Mouse (Mus musculus) intestine, postnatal 0 days (tissue): ENCODE data around the gene U2af1l4. TPM values are rescaled to one million over a fixed set of nuclear protein-coding genes. Genes with fewer than 3 reads are reported as not detected.

Source experiments
- ATAC-seq: fragments of 200-750 bp; cut with Nextera tagmentation; 2 replicates; pipeline ENCODE4 v1.8.0; 2017; ENCODE audit warnings: mild to moderate bottlenecking, moderate TSS enrichment, moderate library complexity
- H3K27ac ChIP-seq: fragments of 300-500 bp; sonication (generic); 2 replicates; pipeline ENCODE4 v1.5.1; 2014; ENCODE audit warnings: mild to moderate bottlenecking, low read depth, low read length, moderate library complexity
- H3K27me3 ChIP-seq: fragments of 300-500 bp; sonication (generic); replicated peaks from 2 replicates; pipeline ENCODE4 v1.6.1; 2014; ENCODE audit warnings: low read length, mixed read lengths; ENCODE audit not compliant: control insufficient read depth, insufficient read depth
- H3K36me3 ChIP-seq: fragments of 300-500 bp; sonication (generic); 2 replicates; pipeline ENCODE4 v1.6.1; 2014; ENCODE audit warnings: mild to moderate bottlenecking, moderate library complexity; ENCODE audit not compliant: control insufficient read depth, insufficient read depth
- H3K4me1 ChIP-seq: fragments of 300-500 bp; sonication (generic); replicated peaks from 2 replicates; pipeline ENCODE4 v1.6.1; 2014; ENCODE audit warnings: antibody characterized with exemption, low read length, mixed read lengths; ENCODE audit not compliant: control insufficient read depth, insufficient read depth
- H3K4me2 ChIP-seq: fragments of 300-500 bp; sonication (generic); replicated peaks from 2 replicates; pipeline ENCODE4 v1.6.1; 2014; ENCODE audit warnings: low read depth, mild to moderate bottlenecking, moderate library complexity
- H3K4me3 ChIP-seq: fragments of 300-500 bp; sonication (generic); 2 replicates; pipeline ENCODE4 v1.5.1; 2014; ENCODE audit warnings: low read depth, low read length
- H3K9ac ChIP-seq: fragments of 300-500 bp; sonication (generic); 2 replicates; pipeline ENCODE4 v1.6.1; 2014; ENCODE audit warnings: mild to moderate bottlenecking, low read depth, low read length
- H3K9me3 ChIP-seq: fragments of 300-500 bp; sonication (generic); 2 replicates; pipeline ENCODE4 v1.6.1; 2016; ENCODE audit warnings: mixed run types; ENCODE audit not compliant: control insufficient read depth
- CTCF ChIP-seq: sonication (generic); IDR thresholded peaks from 2 replicates; pipeline ENCODE4 v1.5.1; 2016; ENCODE audit warnings: low read depth, mild to moderate bottlenecking, control low read depth, antibody characterized with exemption, moderate library complexity
- WGBS: fragments of 180-500 bp; shearing (Covaris S2); extraction: QIAGEN DNeasy Blood & Tissue Kit; methylation state at CpG from one replicate; pipeline ENCODE4 v1.1.7; 2014; 5-methylcytosine and 5-hydroxymethylcytosine counted together
- polyA plus RNA-seq: library from polyadenylated mRNA; unstranded; fragments of >200 nt; fragmentation: Nextera tagmentation; extraction: Ambion mirVana; gene quantifications from 2 replicates; pipeline ENCODE4 v1.2.1, GENCODE M21; 2015

U2af1l4 gene
- polyA plus RNA-seq, 1 experiment from 2014 or later: 68.6 TPM

DNA sequence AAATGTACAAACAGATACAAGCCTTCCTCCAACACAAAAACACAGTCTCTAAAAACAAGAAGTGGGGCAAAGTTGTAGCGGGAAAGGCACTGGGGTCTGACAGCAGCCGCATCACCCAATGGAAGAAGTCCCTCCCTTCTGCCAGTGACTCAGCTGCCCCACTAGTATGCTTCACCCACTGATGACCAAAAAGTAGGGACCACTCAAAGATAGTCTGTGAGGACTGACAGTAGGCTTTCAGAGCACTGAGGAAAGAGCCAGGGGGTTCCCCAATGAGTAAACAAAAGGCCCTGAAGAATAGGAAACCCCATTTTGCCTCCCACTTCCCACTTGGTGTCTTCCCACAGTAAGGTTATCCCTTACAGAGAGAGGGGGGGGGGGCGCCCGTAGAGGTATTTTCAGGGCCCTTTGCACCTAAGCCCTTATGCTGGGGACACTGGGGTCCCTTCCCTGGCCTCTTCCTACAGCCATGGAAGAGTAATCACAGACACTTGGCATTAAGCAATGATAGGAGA is 31.5 kb downstream of the U2af1l4 start:
- Histone ChIP-seq H3K4me3 (no peak overlapping the region), H3K9me3 (no peaks in the 10 kb centered on the region), H3K4me1 (no peaks in the 10 kb centered on the region), H3K36me3 (no peaks in the 10 kb centered on the region), H3K4me2 (no peak overlapping the region), H3K27ac (no peak overlapping the region), H3K9ac (no peak overlapping the region), H3K27me3 (no peaks in the 10 kb centered on the region)
- 72% methylated on average over 4 of the region's 4 CpGs for WGBS
- TF ChIP-seq CTCF: no peak
- ATAC-seq: no peak

- Histone ChIP-seq H3K9ac (no peak overlapping the region), H3K27me3 (no peaks in the 10 kb centered on the region), H3K4me3 (no peak overlapping the region), H3K4me1 (no peaks in the 10 kb centered on the region), H3K9me3 (no peaks in the 10 kb centered on the region), H3K36me3 (no peaks in the 10 kb centered on the region), H3K27ac (no peak overlapping the region), H3K4me2 (no peak overlapping the region)
- WGBS: 77% methylated on average over 5 of the region's 5 CpGs
- ATAC-seq: no peak
- TF ChIP-seq CTCF: no peak
Observed at GRCm38 (mm10) chr7:30596093-30596492, 33.0 kb downstream of the U2af1l4 start.

DNA sequence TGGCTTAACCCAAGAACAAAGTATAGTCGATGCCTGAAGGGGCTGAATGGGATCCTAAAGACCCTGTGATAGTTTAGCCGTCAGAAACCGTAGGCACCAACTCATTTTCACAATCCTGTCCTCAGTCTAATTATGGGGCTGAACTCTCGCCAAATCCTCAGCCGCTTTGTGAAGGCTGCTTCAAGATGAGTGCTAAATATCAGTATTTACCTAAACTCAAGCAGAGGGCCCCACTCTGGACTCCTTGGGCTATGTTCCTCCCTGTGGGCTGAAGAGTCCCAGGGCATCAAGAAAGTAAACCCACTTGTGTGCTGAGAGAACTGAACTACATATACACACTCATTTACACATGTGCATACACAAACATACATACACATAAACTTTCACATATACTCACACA is 33.7 kb downstream of the U2af1l4 start:
- TF ChIP-seq CTCF: no peak
- Histone ChIP-seq H3K27me3 (no peaks in the 10 kb centered on the region), H3K4me1 (no peaks in the 10 kb centered on the region), H3K4me2 (no peak overlapping the region), H3K36me3 (no peaks in the 10 kb centered on the region), H3K4me3 (no peak overlapping the region), H3K9ac (no peak overlapping the region), H3K27ac (no peak overlapping the region), H3K9me3 (no peaks in the 10 kb centered on the region)
- ATAC-seq: no peak
- 79% methylated on average over 5 of the region's 5 CpGs for WGBS

DNA sequence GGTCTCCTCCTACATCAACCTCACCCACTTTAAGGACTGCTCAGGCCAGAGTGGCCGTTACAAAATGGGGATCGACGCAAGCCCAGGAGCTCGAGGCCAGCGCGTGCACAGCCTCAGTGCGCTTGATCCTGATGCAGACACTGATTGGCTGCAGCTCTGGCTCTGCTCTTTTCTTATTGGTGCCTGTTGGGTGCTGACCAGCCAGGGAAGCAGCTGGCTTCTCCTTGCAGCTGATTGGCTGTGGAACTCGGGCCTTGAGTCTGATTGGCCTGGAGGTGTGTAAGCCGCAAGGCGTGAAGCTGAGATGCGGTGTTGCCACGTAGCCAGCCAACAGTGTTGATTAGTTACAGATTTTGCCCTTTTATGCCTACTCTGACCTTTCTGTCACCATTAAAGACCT is 35.7 kb downstream of the U2af1l4 start, which contains the start of gene Zbtb32:
Gene Zbtb32, minus strand, starts transcription at position 124 of the 400 bp plus-strand sequence.
- Histone ChIP-seq H3K27ac (no peak within 1 kb of the TSS), H3K27me3 (no peaks in the 10 kb centered on the region), H3K36me3 (no peaks in the 10 kb centered on the region), H3K9me3 (no peaks in the 10 kb centered on the region), H3K4me2 (peak within 1 kb of the TSS; percentile 44), H3K4me1 (no peaks in the 10 kb centered on the region), H3K9ac (no peak within 1 kb of the TSS), H3K4me3 (no peak within 1 kb of the TSS)
- WGBS: 95% methylated on average over 12 of the region's 12 CpGs
- TF ChIP-seq CTCF: no peak
- ATAC-seq: no peak

DNA sequence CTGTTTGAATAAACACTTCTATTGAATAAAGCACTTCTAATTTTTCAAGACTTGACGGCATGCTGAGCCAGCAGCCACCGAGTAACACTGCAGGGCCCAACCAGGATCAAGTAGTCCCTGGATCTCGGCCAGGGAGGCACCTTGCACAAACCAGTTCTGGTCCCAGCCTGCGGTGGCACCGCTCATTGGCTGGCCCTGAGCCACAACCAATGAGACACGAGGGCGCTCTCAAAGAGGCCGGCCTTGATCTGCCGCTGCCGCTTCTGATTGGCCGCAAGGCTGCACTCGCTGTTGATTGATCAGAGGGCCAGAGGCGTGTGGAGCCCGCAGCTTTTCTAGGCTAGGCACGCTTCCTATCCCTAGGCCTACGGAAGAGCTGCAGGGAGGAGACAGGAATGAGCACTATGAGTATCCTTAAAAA is 36.8 kb downstream of the U2af1l4 start:
- TF ChIP-seq CTCF: no peak
- no peaks in the 10 kb centered on the region for H3K4me1 ChIP-seq
- no peak overlapping the region; the same call in 1 of the 2 replicates for H3K27ac ChIP-seq
- H3K9me3 ChIP-seq: no peaks in the 10 kb centered on the region
- ATAC-seq: peak; percentile 93
- H3K4me2 ChIP-seq: peak overlapping the region; percentile 44
- no peak overlapping the region for H3K9ac ChIP-seq
- WGBS: 1% methylated on average over 16 of the region's 16 CpGs
- no peak overlapping the region for H3K4me3 ChIP-seq
- no peaks in the 10 kb centered on the region for H3K36me3 ChIP-seq
- H3K27me3 ChIP-seq: no peaks in the 10 kb centered on the region

DNA sequence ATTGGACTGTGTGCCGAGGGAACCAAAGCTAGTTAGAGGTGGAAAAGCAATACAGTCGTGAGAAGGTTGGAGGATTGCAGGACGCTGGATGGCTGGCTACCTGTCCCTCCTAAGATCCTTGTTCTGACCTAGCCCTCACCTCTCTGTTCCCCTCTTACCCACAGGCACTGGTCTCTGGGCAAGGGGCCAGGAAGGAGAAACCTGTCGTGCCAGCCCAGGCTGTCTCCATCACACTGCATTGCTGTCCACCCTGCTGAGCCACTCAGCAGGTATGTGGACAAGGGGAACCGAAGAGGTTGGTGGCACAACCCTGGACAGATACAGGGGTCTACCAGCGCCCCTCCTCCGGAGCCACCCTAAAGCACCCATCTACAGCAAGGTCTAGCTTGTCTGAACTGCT is 37.5 kb downstream of the U2af1l4 start:
- ATAC-seq: no peak
- Histone ChIP-seq H3K4me3 (no peak overlapping the region), H3K27ac (no peak overlapping the region; the same call in 1 of the 2 replicates), H3K4me2 (peak overlapping the region; percentile 44; the same call in 1 of the 2 replicates), H3K4me1 (no peaks in the 10 kb centered on the region), H3K9ac (no peak overlapping the region), H3K36me3 (no peaks in the 10 kb centered on the region), H3K27me3 (no peaks in the 10 kb centered on the region), H3K9me3 (no peaks in the 10 kb centered on the region)
- 63% methylated on average over 7 of the region's 7 CpGs for WGBS
- TF ChIP-seq CTCF: no peak
